Mouse (Mus musculus) forebrain, embryonic 11.5 days (tissue): Measurements from ENCODE around the gene Gm45140. TPM values are rescaled to one million over a fixed set of nuclear protein-coding genes. Genes with fewer than 3 reads are reported as not detected.

Experiments
- ATAC-seq: fragments of 200-750 bp; cut with Nextera tagmentation; replicated peaks from 2 replicates; pipeline ENCODE4 v1.8.0; 2017; ENCODE audit warnings: moderate TSS enrichment; ENCODE audit not compliant: low FRiP score
- DNase-seq: peaks from one replicate; pipeline ENCODE4 v3.0.0-alpha.2; 2017; ENCODE audit warnings: low spot score
- H3K27ac ChIP-seq: fragments of 300-500 bp; sonication (generic); 2 replicates; pipeline ENCODE4 v1.5.1; 2014; ENCODE audit warnings: low read depth, low read length
- H3K27me3 ChIP-seq: fragments of 300-500 bp; sonication (generic); 2 replicates; pipeline ENCODE4 v1.6.1; 2014; ENCODE audit warnings: mild to moderate bottlenecking, low read length, mixed read lengths; ENCODE audit not compliant: control insufficient read depth, insufficient read depth
- H3K36me3 ChIP-seq: fragments of 300-500 bp; sonication (generic); 2 replicates; pipeline ENCODE4 v1.6.1; 2014; ENCODE audit warnings: mild to moderate bottlenecking, low read length, moderate library complexity, mixed read lengths; ENCODE audit not compliant: control insufficient read depth, insufficient read depth
- H3K4me1 ChIP-seq: fragments of 300-500 bp; sonication (generic); replicated peaks from 2 replicates; pipeline ENCODE4 v1.6.1; 2014; ENCODE audit warnings: low read length, mixed read lengths; ENCODE audit not compliant: control insufficient read depth, insufficient read depth
- H3K4me2 ChIP-seq: fragments of 300-500 bp; sonication (generic); 2 replicates; pipeline ENCODE4 v1.6.1; 2014; ENCODE audit warnings: low read depth, mild to moderate bottlenecking, low read length, moderate library complexity, mixed read lengths; ENCODE audit not compliant: severe bottlenecking
- H3K4me3 ChIP-seq: fragments of 300-500 bp; sonication (generic); 2 replicates; pipeline ENCODE4 v1.5.1; 2014; ENCODE audit warnings: low read depth, low read length
- H3K9ac ChIP-seq: fragments of 300-500 bp; sonication (generic); 2 replicates; pipeline ENCODE4 v1.6.1; 2014; ENCODE audit warnings: low read length
- H3K9me3 ChIP-seq: fragments of 300-500 bp; sonication (generic); 2 replicates; pipeline ENCODE4 v1.6.1; 2016; ENCODE audit warnings: low read length, mixed read lengths; ENCODE audit not compliant: control insufficient read depth
- WGBS: fragments of 180-500 bp; shearing (Covaris S2); extraction: QIAGEN DNeasy Blood & Tissue Kit; methylation state at CpG from one replicate; pipeline ENCODE4 v1.1.7; 2014; 5-methylcytosine and 5-hydroxymethylcytosine counted together
- polyA plus RNA-seq: library from polyadenylated mRNA; unstranded; fragments of >200 nt; fragmentation: Nextera tagmentation; extraction: Ambion mirVana; gene quantifications from 2 replicates; pipeline ENCODE4 v1.2.1, GENCODE M21; 2014

Gene Gm45140
- polyA plus RNA-seq, 1 experiment from 2014 or later = 5.0 TPM

- Histone ChIP-seq H3K4me2 (no peak overlapping the region), H3K27ac (no peak overlapping the region), H3K4me1 (peaks cover 6% of the 10 kb centered on the region; the same call in 1 of the 2 replicates), H3K4me3 (no peak overlapping the region), H3K36me3 (no peaks in the 10 kb centered on the region), H3K9ac (no peak overlapping the region), H3K9me3 (no peaks in the 10 kb centered on the region), H3K27me3 (no peaks in the 10 kb centered on the region)
- no peak for ATAC-seq
- no peak for DNase-seq
- WGBS = 94% methylated on average over 8 of the region's 8 CpGs
These were observed 93.6 kb downstream of the Gm45140 start for GRCm38 (mm10) chr6:87741978-87742377.

GRCm38 (mm10) chr6:87740496-87740895 is 95.1 kb downstream of the Gm45140 start:
- Histone ChIP-seq H3K4me2 (no peak overlapping the region), H3K36me3 (no peaks in the 10 kb centered on the region), H3K4me3 (no peak overlapping the region), H3K9ac (no peak overlapping the region), H3K9me3 (no peaks in the 10 kb centered on the region), H3K4me1 (peaks cover 6% of the 10 kb centered on the region; the same call in 1 of the 2 replicates), H3K27me3 (no peaks in the 10 kb centered on the region; the same call in 1 of the 2 replicates), H3K27ac (no peak overlapping the region)
- no peak for DNase-seq
- no peak for ATAC-seq

- Histone ChIP-seq H3K4me2 (no peak overlapping the region), H3K27ac (no peak overlapping the region), H3K36me3 (no peaks in the 10 kb centered on the region), H3K9me3 (no peaks in the 10 kb centered on the region), H3K9ac (no peak overlapping the region), H3K27me3 (no peaks in the 10 kb centered on the region; the same call in 1 of the 2 replicates), H3K4me1 (peaks cover 6% of the 10 kb centered on the region; the same call in 1 of the 2 replicates), H3K4me3 (no peak overlapping the region)
- 76% methylated on average over 6 of the region's 6 CpGs for WGBS
- DNase-seq (no peak), ATAC-seq (no peak)
These were observed 95.7 kb downstream of the Gm45140 start for GRCm38 (mm10) chr6:87739898-87740297.

Other genes starting within 250 kb of the Gm45140 start
- 6.4 and 7.1 TPM in 2 replicates for gene Prokr1, start 245.1 kb downstream of the Gm45140 start, polyA plus RNA-seq
- 13.6 and 15.1 TPM in 2 replicates for gene Aplf, start 163.6 kb downstream of the Gm45140 start, polyA plus RNA-seq
- gene Efcc1, start 104.9 kb downstream of the Gm45140 start, polyA plus RNA-seq = 1.5 TPM in 2 replicates
- gene Gp9, start 57.7 kb downstream of the Gm45140 start, polyA plus RNA-seq = 2.5 and 2.8 TPM in 2 replicates
- gene Rab43, start 23.6 kb downstream of the Gm45140 start, polyA plus RNA-seq = 9.4 and 9.7 TPM in 2 replicates
- 64.0 and 73.8 TPM in 2 replicates for gene Isy1, start 3.0 kb upstream of the Gm45140 start, polyA plus RNA-seq
- 1,299 and 1,307 TPM in 2 replicates for gene Cnbp, start 15.3 kb upstream of the Gm45140 start, polyA plus RNA-seq
- 142 and 146 TPM in 2 replicates for gene Copg1, start 52.0 kb upstream of the Gm45140 start, polyA plus RNA-seq
- gene Hmces, start 78.1 kb upstream of the Gm45140 start, polyA plus RNA-seq = 56.9 and 59.0 TPM in 2 replicates
- gene H1fx, start 145.8 kb upstream of the Gm45140 start, polyA plus RNA-seq = 144 and 158 TPM in 2 replicates
- 232 and 244 TPM in 2 replicates for gene Rab7, start 209.5 kb upstream of the Gm45140 start, polyA plus RNA-seq
- gene Rpn1, start 248.7 kb upstream of the Gm45140 start, polyA plus RNA-seq = 274 and 284 TPM in 2 replicates